Mouse (Mus musculus) midbrain, embryonic 11.5 days (tissue): ENCODE results near the gene Sipa1. TPM values are rescaled to one million over a fixed set of nuclear protein-coding genes. Genes with fewer than 3 reads are reported as not detected.
A peak's percentile ranks its signal among the peaks of the same experiment; 100 is the strongest.

Experiments used
- ATAC-seq: fragments of 200-750 bp; cut with Nextera tagmentation; 2 replicates; pipeline ENCODE4 v1.8.0; 2017; ENCODE audit warnings: moderate TSS enrichment, moderate library complexity; ENCODE audit not compliant: low FRiP score
- DNase-seq: peaks from one replicate; pipeline ENCODE4 v3.0.0; 2015; ENCODE audit warnings: low spot score; ENCODE audit errors: missing footprints
- H3K27ac ChIP-seq: fragments of 300-500 bp; sonication (generic); 2 replicates; pipeline ENCODE4 v1.5.1; 2014; ENCODE audit warnings: low read depth, low read length
- H3K27me3 ChIP-seq: fragments of 300-500 bp; sonication (generic); 2 replicates; pipeline ENCODE4 v1.6.1; 2014; ENCODE audit warnings: mild to moderate bottlenecking, low read length, moderate library complexity, mixed read lengths; ENCODE audit not compliant: control insufficient read depth, insufficient read depth
- H3K36me3 ChIP-seq: fragments of 300-500 bp; sonication (generic); 2 replicates; pipeline ENCODE4 v1.6.1; 2014; ENCODE audit warnings: mild to moderate bottlenecking, low read length, moderate library complexity, mixed read lengths; ENCODE audit not compliant: control insufficient read depth, insufficient read depth
- H3K4me1 ChIP-seq: fragments of 300-500 bp; sonication (generic); 2 replicates; pipeline ENCODE4 v1.6.1; 2014; ENCODE audit warnings: low read length; ENCODE audit not compliant: control insufficient read depth, insufficient read depth
- H3K4me2 ChIP-seq: fragments of 300-500 bp; sonication (generic); 2 replicates; pipeline ENCODE4 v1.6.1; 2014; ENCODE audit warnings: mild to moderate bottlenecking, moderate library complexity
- H3K4me3 ChIP-seq: fragments of 300-500 bp; sonication (generic); 2 replicates; pipeline ENCODE4 v1.5.1; 2014; ENCODE audit warnings: low read depth, low read length
- H3K9ac ChIP-seq: fragments of 300-500 bp; sonication (generic); 2 replicates; pipeline ENCODE4 v1.6.1; 2014; ENCODE audit warnings: low read length
- H3K9me3 ChIP-seq: fragments of 300-500 bp; sonication (generic); 2 replicates; pipeline ENCODE4 v1.6.1; 2016; ENCODE audit warnings: low read length; ENCODE audit not compliant: control insufficient read depth
- WGBS: fragments of 180-500 bp; shearing (Covaris S2); extraction: QIAGEN DNeasy Blood & Tissue Kit; methylation state at CpG from one replicate; pipeline ENCODE4 v1.1.7; 2014; 5-methylcytosine and 5-hydroxymethylcytosine counted together
- polyA plus RNA-seq: library from polyadenylated mRNA; unstranded; fragments of >200 nt; fragmentation: Nextera tagmentation; extraction: Ambion mirVana; gene quantifications from 2 replicates; pipeline ENCODE4 v1.2.1, GENCODE M21; 2014

The Sipa1 gene
- polyA plus RNA-seq, 1 experiment from 2014 or later: 10.9 TPM

- no peaks in the 10 kb centered on the region for H3K36me3 ChIP-seq
- no peak overlapping the region for H3K4me2 ChIP-seq
- no peak overlapping the region for H3K4me3 ChIP-seq
- H3K4me1 ChIP-seq: peaks cover 23% of the 10 kb centered on the region
- no peak overlapping the region for H3K9ac ChIP-seq
- 76% methylated on average over 6 of the region's 6 CpGs for WGBS
- ATAC-seq: no peak
- H3K27ac ChIP-seq: no peak overlapping the region
- DNase-seq: no peak
- no peaks in the 10 kb centered on the region for H3K9me3 ChIP-seq
- H3K27me3 ChIP-seq: peaks cover 25% of the 10 kb centered on the region
Measured at GRCm38 (mm10) chr19:5652570-5652969, 10.9 kb downstream of the Sipa1 start.

- Histone ChIP-seq H3K9me3 (no peaks in the 10 kb centered on the region), H3K4me1 (peaks cover 23% of the 10 kb centered on the region), H3K36me3 (peaks cover 7% of the 10 kb centered on the region; the same call in 1 of the 2 replicates), H3K27ac (no peak overlapping the region), H3K27me3 (peaks cover 25% of the 10 kb centered on the region), H3K4me3 (no peak overlapping the region), H3K9ac (no peak overlapping the region), H3K4me2 (no peak overlapping the region)
- DNase-seq (no peak), ATAC-seq (no peak)
- WGBS: 52% methylated on average over 13 of the region's 13 CpGs
Measured at GRCm38 (mm10) chr19:5651502-5652274, 11.8 kb downstream of the Sipa1 start.

- no peak overlapping the region; the same call in 1 of the 2 replicates for H3K27ac ChIP-seq
- 0 out of 2 replicates have a peak overlapping the region, but pooled peaks have one; percentile 1 for H3K4me3 ChIP-seq
Measured at GRCm38 (mm10) chr19:5649298-5649741, 14.2 kb downstream of the Sipa1 start.

GRCm38 (mm10) chr19:5648401-5649297 lies 14.9 kb downstream of the Sipa1 start:
- Histone ChIP-seq H3K9ac (peak overlapping the region; percentile 34), H3K4me3 (0 out of 2 replicates have a peak overlapping the region, but pooled peaks have one; percentile 1), H3K36me3 (peaks cover 12% of the 10 kb centered on the region), H3K4me1 (peaks cover 10% of the 10 kb centered on the region), H3K27ac (peak overlapping the region; percentile 50), H3K9me3 (no peaks in the 10 kb centered on the region), H3K27me3 (peaks cover 1% of the 10 kb centered on the region; the same call in 1 of the 2 replicates), H3K4me2 (peak overlapping the region; percentile 36)
- WGBS: 12% methylated on average over 26 of the region's 26 CpGs
- peak; percentile 90 for ATAC-seq
- peak; percentile 97 for DNase-seq

More at GRCm38 (mm10) chr19:5649298-5649741, 14.2 kb downstream of the Sipa1 start:
- ATAC-seq (peak; percentile 4; the same call in 1 of the 2 replicates), DNase-seq (no peak)
- Histone ChIP-seq H3K9ac (peak overlapping the region; percentile 34), H3K9me3 (no peaks in the 10 kb centered on the region), H3K36me3 (peaks cover 12% of the 10 kb centered on the region), H3K4me2 (peak overlapping the region; percentile 36), H3K27me3 (peaks cover 8% of the 10 kb centered on the region), H3K4me1 (peaks cover 17% of the 10 kb centered on the region)
- 81% methylated on average over 6 of the region's 6 CpGs for WGBS

- Histone ChIP-seq H3K27me3 (no peaks in the 10 kb centered on the region; the same call in 1 of the 2 replicates), H3K9ac (no peak overlapping the region), H3K9me3 (no peaks in the 10 kb centered on the region), H3K4me2 (no peak overlapping the region), H3K4me3 (no peak overlapping the region), H3K27ac (no peak overlapping the region), H3K4me1 (peaks cover 10% of the 10 kb centered on the region), H3K36me3 (peaks cover 12% of the 10 kb centered on the region)
- ATAC-seq (no peak), DNase-seq (no peak)
- 94% methylated on average over 6 of the region's 6 CpGs for WGBS
Measured at GRCm38 (mm10) chr19:5647791-5648190, 15.7 kb downstream of the Sipa1 start.

GRCm38 (mm10) chr19:5646731-5647330 lies 16.7 kb downstream of the Sipa1 start:
- Histone ChIP-seq H3K9ac (no peak overlapping the region), H3K9me3 (no peaks in the 10 kb centered on the region), H3K27me3 (no peaks in the 10 kb centered on the region), H3K4me1 (peaks cover 10% of the 10 kb centered on the region), H3K27ac (no peak overlapping the region), H3K36me3 (peaks cover 17% of the 10 kb centered on the region), H3K4me3 (no peak overlapping the region), H3K4me2 (no peak overlapping the region)
- DNase-seq (no peak), ATAC-seq (no peak)
- WGBS: 95% methylated on average over 8 of the region's 8 CpGs

- Histone ChIP-seq H3K4me2 (no peak overlapping the region), H3K36me3 (peaks cover 30% of the 10 kb centered on the region), H3K27ac (no peak overlapping the region), H3K4me3 (no peak overlapping the region), H3K9ac (no peak overlapping the region), H3K4me1 (peaks cover 10% of the 10 kb centered on the region), H3K9me3 (no peaks in the 10 kb centered on the region), H3K27me3 (no peaks in the 10 kb centered on the region)
- ATAC-seq (no peak), DNase-seq (no peak)
- WGBS: 97% methylated on average over 9 of the region's 9 CpGs
Measured at GRCm38 (mm10) chr19:5645280-5645679, 18.2 kb downstream of the Sipa1 start.

GRCm38 (mm10) chr19:5641641-5642040 lies 21.9 kb downstream of the Sipa1 start:
- DNase-seq (no peak), ATAC-seq (no peak)
- H3K9ac ChIP-seq: no peak overlapping the region
- no peak overlapping the region for H3K4me2 ChIP-seq
- no peaks in the 10 kb centered on the region for H3K27me3 ChIP-seq
- no peak overlapping the region for H3K27ac ChIP-seq
- no peak overlapping the region for H3K4me3 ChIP-seq
- H3K4me1 ChIP-seq: peaks cover 9% of the 10 kb centered on the region
- peaks cover 23% of the 10 kb centered on the region for H3K36me3 ChIP-seq
- no peaks in the 10 kb centered on the region for H3K9me3 ChIP-seq
- 92% methylated on average over 8 of the region's 8 CpGs for WGBS
